Mouse (Mus musculus) megakaryocyte progenitor cell, adult 5-6 weeks (primary cell): ENCODE measurements at regions not wholly inside any gene's neighbourhood (a gene's known extent, or its start where the extent isn't known, plus 50 kb on each side); places are given as distances from the start of the nearest gene placed in this dataset.

Source experiments
- ATAC-seq: replicated peaks from 2 replicates; pipeline ENCODE4 v1.8.0; 2016; ENCODE audit warnings: mild to moderate bottlenecking, moderate TSS enrichment, inconsistent platforms; ENCODE audit not compliant: poor library complexity

DNA sequence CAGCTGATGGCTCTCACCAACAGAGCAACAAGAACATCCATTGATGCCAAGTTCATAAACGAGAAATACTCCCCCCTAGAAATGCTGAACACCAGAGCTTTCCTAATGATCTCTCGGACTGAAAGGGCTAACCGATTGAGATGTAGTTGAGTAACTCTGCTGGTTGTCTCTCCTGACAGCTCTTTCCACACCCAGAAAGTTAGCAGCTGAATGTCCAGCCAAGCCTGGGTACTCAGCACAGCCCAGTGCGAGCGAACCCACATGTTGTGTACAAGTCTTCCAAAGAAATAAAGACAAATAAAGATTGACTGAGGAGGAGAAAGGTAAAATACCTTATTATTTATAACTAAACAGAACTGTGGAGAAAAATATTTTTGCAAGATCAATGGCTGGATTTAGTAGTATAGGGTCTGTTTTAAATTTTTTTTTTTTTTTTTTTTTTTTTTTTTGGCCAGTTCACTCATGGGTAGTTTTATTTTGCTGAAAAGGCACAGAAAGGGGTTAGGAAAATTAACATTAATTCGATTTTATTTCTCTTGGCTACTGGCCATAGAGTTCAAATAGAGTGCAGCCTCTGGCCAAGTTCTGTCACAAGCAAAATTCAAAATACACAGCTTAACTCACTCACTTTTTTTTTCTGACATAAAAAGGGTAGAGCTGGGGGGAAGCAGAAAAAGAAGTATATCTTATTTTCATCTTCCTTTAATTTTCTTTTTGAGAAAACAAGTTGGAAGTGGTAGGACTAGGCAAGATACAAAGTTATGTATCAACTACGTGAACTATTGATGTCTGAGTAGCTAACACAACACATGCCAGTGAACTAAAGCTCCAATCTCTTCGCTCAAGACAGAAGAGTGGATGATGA lies 261.2 kb upstream of the Npvf start:
- no peak for ATAC-seq

DNA sequence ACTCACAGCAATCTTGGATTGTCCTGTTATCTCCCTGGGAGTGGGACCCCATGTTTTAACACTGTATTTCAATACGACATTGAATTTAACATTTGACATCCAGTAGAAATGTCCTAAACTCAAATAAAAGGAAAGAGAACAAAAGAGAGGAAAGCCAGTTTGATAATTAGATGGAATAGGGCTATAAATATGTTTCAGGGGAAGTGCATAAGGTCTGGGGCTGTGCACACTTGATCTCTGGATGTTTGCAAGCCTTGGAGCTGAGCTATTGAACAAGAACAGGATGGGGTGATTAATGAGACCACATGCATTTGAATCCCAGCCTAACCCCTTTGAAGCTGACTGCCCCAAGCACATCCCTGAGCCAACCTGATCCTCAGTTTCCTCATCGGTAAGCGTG lies 264.0 kb upstream of the Npvf start:
- ATAC-seq, result no peak

DNA sequence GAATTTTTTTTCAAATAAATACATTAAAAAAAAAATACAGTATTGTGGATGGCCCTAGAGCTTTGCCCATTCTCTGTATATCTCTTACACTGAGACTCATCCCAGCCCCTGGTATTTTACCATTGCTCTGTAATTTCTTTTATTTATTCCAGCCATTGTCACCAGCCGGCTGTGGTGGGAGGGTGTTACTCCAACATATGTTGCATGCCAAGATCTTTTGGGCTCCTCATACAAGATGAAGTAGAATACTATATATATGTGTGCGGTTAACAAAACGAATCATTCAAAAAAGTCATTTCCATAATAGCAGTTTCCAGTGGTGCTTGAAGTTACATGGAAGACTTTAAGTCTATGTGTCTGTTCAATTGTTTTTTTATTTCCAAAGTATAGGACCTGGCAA lies 268.0 kb upstream of the Npvf start:
- ATAC-seq, result no peak

DNA sequence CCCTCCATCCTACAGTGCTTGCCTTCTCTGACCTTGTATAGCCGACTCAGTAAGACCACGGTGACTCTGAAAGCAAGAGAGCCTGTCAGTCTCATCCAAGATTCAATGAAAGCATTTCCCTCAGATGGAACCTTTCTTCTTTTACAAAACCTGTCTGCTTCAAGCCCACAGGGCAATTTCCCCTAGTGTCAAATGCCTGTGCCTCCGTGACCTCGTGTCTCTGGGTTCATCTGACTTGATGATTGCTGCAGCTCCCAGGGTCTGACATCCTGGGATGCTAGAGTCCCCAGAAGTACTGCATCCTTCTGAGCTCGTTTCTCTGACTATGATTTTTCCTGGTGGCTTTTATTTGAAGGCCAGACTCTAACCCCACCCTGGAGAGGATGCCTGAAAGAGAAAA lies 270.3 kb upstream of the Npvf start:
- no peak for ATAC-seq

DNA sequence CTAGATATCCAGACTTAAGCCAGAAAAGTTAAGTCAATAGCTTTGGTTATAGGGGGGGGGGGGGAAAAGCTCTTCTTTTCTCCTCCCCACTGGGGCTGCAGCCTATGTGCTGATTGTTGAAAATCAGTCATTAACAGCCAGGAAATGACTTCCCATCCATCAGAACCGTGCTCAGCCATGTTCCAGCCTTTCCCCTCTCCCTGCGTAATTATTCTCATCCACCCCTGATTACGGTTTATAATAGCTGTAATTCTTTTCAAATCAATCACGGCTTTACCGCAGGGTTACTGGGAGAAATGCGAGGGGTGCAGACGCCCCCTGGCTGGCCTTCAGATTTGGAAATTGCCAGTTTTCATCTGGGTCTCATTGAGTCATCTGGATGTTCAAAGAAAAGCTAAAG lies 270.8 kb upstream of the Npvf start:
- ATAC-seq, result no peak

DNA sequence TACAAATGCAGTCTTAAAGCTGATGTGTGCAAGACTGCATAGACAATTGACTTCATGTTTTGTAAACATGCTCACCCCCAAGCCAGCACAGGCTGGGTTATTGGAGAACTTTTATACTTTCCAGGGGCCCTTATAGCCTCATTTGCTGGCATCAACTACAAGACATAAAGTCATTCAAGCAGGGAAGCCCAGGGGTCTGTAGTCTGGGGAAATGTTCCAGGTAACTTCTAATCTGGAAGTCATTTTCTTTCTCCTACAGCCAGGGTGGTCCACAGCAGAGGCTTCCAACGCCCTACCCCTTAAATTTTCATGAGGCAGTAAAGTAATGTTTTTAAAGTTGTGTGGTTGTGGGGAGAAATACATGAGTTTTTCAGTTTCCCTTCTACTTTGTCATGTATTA lies 272.1 kb upstream of the Npvf start:
- ATAC-seq, result no peak

DNA sequence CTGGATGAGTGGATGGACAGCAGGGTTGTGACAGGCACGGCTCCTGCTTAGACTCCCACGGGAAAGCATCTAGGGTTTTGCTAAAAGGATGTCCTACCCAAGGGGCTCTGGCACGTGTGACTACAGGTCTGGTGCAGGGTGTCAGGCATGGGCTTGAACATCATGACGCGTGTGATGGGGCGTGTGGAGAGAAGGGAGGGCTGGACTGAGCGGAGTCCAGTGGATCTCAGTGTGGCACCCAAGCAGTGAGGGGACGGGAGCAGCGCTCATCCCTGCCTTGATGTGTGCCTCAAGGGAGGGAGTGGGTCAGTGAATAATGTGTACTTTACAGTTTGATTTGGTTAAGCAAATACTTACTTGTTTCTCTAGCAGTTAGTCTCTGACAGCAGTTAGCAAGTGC lies 275.3 kb upstream of the Npvf start:
- ATAC-seq, result no peak

DNA sequence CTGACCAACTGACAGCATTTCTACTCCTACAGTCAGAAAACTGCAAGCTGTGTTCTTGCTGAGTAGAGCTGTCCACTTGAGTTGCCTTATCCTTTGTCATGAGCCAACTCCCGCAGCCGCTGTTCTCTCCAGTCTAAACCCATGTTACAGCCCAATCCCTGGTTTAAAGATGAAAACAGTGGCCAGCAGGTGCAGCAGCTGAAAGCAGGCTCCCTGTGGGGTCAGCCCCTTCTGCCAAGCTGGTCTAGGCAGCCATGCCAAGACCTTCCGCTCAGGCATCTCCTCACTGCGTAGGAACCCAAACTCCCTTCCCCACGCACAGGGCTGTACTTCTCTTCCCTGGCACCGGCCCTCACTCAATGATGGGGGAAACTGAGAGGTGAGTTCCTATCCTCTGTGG lies 279.3 kb upstream of the Npvf start:
- no peak for ATAC-seq

DNA sequence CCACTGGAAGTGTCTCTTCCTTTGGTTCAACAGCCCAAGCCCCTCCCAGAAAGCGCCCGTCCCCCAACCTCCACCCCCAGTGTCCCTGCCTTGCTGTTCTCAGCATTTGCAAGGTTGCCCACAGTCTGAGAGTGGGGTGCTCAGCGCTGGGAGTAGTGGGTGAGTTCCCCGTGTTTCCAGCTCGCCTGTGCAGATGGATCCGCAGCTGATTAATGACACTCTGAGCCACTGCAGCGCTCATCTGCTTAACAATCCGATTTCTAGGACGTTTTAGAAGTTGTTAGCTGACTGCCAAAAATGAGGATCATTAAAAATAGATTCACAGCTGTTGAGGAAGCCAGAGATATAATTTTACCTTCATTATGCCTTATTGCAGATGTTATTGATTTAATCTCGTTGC lies 280.0 kb upstream of the Npvf start:
- ATAC-seq, result no peak

DNA sequence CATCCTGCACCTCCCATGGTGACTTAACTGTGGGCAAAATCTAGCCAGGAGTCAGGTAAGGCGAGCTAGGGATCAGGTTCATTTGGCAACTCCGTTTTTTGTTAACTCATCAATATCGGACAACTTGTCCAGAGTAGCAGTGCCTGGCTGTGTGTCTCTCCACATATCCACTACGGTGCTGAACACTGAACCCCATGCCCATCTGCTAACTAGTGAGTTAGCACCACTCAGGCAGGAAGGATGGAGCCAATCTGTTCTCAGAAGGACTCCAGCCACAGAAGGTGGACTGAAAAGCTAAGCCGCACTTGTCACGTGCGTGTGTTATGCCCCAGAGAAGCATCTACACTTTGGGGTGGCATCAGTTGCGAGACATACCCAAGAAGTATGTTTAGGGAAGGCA lies 282.1 kb upstream of the Npvf start:
- no peak for ATAC-seq

DNA sequence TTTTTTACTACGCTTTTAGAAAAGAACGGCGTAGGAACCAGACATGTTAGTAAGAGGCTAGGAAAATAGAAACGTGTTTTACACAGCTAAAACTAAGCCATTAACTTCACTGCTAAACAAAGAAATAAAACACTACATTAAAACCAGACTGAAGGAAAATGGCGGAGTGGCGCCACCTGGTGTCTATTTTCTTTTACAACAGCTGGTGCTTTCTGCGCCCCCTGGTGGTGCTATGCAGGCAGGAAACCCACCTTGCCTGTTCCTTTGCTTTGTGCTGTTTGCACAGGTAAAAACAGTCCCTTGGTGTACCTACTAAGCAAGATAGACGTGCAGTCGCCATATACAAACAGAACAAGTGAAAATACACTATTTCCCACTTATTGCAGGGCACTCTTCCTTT lies 282.9 kb upstream of the Npvf start:
- peak; percentile 77 for ATAC-seq

DNA sequence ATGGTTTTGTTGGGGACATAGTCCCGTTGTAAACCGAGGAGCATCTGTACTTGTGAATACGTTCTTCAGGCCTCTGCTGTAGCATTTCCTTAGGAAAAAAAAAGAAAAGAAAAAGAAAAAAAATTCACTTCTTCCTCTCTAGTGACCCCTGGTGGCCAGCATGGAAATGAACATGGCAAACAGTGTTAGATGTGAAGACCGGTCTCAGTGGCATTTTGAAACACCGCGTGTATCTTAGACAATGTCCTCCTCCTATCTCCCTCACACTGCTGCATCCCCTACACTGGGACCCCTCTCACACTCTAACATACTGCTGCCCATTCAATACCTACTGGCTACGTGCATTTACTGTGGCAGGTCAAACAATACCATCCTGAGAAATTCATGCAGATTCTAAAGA lies 284.6 kb upstream of the Npvf start:
- ATAC-seq, result peak; percentile 54

DNA sequence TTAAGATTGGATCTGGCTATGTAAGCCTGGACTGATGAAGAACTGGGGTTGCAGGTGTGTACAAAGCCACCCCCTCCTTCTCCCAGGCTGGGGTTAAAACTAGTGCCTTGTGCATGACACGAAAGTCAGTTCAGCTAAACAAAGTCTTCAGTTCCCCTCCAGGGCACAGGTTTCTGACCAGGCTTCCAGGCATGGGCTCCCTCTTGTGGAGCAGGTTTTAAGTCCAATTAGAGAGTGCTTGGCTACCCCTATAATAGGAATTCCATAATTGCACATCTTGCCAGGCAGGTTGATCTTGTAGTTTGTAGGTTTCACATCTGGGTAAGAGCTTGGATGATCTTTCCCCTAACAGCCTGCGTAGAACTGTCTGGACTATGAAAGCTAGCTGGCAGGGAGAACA lies 285.2 kb upstream of the Npvf start:
- ATAC-seq, result peak; percentile 50; the same call in 1 of the 2 replicates

DNA sequence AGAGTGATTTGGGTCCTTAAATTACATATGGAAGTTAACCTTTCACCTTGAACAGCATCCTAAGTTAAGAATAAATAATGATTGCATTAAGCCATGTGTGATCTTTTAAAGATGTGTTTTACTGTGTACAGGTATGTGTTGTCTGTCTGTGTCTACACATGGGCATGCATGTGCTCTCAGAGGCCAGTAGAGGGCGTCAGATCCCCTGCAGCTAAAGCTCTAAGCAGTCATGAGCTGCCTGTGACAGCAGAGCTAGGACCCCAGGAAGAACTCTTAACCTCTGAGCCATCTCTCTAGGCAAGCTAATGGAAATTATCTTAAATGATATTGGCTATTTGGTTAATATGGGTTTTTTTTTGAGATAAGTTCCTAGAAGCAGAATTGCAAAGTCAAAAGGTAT lies 285.9 kb upstream of the Npvf start:
- ATAC-seq, result no peak

DNA sequence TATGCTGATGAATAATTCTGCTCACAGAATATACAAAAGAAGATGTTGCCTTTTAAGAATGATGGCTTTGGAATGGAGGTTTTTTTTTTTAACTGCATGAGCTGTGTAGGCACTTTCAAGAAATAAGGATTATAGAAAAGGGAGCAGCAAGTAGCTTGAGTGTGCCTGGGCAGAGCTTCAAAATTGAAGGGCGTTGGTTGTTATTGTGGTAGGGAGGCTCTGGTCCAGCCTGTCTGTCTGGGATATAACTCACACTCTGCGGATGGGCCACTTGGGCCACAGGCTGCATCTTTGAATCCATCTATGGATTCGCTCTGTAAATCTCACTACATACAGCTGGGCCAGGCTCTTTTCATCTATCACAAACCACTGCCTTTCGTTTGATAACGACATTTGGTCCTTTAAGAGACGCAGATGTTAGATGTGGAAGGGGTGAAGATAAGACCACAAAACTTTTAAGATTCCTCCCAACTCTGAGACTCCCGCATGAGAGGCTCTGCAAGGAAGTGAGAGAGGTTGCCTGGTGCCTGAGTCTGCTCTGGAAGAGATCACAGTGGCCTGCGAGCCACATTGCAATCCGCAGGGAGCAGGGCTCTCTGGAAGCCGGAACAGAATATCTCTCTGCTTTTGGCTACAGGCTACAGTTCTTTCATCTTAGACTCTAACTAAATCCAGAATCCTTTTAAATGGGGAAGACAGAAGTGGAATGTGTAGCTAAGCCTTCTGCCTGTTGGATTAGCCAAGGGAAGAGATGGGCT lies 286.6 kb upstream of the Npvf start:
- ATAC-seq, result no peak

DNA sequence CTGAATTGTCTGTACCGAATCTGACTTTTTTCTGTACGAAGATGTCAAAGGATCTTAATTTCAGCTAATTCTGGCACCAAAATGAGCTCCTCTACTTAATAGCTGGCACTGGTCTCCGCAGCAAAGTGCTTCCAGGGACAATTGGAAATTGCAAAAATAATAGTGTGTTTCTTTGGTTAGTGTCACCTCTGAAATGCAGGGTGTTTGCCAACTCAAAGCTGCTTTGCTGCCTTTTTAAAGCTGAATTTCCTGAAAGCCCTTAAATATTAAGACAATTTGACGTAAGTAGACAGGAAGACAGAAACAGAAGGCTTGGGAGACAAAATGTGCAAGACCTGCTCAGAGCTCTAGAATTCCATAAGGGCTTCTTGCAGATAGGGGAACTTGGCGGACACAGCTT lies 288.5 kb upstream of the Npvf start:
- no peak for ATAC-seq

DNA sequence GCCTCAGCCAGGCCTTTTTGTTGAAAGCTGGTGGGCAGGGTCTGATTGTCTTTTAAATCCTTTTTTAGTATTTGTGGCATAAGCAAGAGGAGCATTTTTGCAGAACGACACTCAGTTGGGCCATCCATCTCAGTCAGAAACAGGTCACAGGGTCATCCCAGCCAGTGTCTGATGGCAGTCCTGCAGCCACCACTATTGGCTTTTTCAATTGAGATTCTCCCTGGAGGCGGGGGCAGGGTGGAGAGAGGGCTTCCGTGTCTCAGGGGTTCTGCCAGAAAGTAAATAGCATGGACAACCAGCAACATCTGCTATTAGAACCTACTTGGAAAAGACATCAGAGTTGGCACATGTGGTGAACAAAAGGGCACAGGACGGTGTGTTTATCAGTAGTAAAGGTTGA lies 293.8 kb upstream of the Npvf start:
- no peak for ATAC-seq

DNA sequence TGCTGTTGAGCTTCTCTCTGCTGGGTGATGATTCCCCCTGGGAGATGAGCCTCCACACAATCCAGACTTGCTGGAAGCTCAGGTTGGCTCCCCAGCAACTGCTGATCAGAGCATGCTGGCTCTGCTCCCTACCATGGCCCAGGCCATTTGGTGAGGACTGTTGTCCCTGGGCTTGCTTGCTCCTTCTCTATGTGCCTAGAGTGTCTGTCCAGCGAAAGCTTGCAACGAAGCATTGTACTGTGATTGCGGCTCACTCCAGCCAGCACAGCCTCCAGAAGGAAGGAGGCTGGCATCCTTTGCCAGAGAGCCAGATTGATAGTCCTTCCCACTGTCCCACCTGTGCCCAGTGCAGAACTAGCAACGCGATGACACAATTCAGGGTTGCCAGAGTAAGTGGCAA lies 295.1 kb upstream of the Npvf start:
- ATAC-seq, result no peak

DNA sequence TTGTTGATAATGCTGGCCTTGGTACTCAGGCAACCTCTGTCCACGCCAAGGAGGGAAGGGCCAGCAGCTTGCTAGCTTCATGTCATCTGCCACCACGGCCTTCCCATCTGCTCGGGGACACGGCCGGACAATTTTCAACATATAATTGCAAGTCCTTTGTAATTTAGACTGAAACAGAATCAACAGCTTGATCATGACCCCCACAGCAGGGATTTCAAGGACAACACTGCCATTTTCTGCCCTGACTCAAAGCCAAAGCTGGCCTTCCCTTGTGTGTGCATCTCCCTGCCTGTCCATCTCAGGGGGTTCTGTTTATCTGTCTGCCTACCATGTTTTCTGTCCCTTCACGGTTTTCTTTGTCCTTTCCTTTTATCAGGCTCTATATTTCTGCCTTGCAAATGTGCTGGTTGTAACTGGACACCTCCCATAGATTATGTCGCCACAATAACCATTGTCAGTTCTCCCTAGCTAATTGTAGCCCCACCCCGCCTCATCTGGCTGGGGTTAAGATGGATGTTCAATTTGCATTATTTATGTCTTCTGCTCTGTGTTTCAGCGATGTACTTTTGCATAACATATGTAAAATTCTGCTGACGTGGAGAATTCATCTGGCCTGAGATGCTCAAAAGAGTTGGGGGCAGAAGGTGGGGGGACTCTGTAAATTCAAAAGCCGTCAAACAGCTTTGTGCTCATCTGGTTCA lies 295.8 kb upstream of the Npvf start:
- ATAC-seq, result no peak

DNA sequence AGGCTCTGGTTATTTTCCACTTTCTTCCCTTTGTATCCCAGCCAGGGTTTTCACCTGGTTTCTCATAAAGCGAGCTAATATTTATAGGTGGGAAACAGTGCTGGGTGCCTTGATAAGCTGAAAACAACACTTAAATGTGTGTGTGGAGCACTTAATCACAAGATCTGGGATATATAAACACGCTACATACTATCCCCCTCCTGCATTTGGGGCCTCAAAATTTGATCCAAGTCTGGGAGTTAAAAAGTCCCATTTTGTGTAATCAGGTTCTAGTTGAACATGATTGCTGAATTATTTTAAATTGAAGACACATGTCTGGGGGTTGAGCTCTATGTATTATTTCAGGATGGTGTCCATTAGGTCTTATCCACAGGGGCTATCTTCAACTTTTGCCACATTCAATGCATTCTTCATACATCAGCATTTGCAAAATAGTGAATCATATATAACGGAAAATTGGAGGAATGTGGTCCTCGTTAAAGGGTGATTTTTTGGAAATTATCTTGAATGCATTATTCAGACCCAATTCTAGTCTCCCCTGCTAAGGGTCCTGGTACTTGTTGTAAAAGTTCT lies 303.2 kb upstream of the Npvf start:
- ATAC-seq, result no peak

DNA sequence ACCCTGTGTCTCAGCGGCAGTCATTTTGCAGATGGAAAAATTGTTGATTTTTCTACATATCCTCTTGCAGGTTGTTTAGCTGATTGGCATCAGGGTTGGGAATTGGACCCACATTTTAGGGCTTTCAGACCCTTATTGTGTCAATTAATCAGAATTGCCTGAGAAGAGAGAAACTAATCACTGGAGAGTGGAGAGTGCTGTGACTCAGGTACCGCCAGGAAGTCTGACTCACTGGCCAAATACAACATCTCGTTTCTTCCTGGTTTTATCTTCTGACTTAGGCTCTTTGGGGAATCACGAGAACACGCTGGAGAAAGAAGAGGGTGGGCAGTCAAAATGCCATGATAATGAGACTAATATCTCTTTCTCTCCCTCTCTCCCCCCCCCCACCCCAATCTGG lies 306.1 kb upstream of the Npvf start:
- ATAC-seq, result no peak

DNA sequence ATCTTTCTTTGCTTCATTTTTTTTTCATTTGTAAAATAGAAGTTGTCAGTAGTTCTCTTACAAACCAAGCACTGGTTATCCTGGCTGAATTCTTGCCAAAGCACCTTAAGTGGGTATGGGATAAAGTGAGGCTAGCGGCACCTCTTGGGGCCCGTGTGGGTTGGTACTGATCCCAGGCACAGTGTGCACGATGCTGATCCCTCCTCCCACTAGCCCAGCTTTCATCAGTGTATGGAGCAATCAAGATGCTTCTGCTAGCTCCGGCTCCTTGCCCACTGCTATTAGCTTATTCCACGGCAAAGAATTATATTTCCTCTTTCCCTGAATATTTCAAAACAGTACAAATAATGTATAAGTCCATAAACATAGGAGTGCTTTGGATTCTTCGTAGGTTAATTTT lies 307.4 kb upstream of the Npvf start:
- no peak for ATAC-seq
